Mouse (Mus musculus) layer of hippocampus, adult 11-12 months (tissue): Measurements from ENCODE around the gene Chek2.
"Not testable (repeated sequence)": the region's sequence is repeated elsewhere in the genome, so short reads cannot be mapped to it uniquely, and the experiment has no call there.

Source experiments
- DNase-seq: peaks from one replicate; pipeline ENCODE4 v3.0.0; 2022; ENCODE audit warnings: low spot score

Chek2 gene

DNA sequence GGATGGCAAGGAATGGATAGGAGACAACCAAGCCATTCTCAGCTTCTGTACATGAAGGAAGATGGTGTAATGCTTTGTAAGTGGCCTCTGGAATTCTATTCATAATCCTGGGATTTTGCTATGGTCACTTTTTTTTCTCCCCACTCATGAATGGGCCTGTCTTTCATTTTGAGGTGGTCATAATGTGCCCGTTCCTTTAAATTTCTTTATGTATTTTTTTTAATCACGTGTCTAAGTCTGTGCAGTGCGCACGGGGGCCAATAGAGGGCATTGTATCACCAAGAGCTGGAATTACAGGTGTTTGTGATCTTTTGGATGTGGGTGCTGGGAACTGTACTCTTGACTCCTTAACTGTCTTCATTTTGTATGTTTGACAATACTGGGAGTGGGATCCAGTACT lies 686 bp downstream of the Chek2 start:
- DNase-seq: peak; percentile 41

DNA sequence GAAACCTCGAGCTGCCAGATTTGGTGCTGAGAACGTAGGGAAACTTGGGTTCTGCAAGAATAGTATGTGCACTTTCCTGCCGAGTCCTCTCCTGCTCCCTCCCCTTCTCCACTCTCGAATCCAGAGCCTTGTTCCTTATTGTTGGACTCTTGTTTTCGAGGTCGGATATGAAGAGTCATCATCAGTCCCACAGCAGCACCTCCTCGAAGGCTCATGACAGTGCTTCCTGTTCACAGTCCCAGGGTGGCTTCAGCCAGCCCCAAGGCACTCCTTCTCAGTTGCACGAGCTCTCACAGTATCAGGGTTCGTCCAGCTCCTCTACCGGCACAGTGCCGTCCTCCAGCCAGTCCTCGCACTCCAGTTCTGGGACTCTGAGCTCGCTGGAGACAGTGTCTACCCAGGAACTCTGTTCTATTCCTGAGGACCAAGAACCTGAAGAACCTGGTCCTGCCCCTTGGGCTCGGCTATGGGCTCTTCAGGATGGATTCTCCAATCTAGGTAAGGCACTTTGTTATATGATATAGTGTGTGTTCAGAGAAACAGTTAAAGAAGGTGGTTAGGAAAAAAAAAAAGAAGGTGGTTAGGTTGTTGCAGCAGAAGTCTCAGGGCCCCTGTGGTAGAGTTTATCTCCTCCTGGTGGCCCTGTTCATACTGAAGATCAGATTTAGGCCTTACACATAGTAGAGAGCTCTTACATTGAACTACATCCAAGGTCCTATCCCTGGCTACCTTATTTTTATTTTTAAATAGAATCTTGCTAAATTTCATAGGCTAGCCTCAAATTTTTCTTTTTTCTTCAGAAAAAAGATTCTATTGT lies 1.5 kb downstream of the Chek2 start:
- DNase-seq: no peak

DNA sequence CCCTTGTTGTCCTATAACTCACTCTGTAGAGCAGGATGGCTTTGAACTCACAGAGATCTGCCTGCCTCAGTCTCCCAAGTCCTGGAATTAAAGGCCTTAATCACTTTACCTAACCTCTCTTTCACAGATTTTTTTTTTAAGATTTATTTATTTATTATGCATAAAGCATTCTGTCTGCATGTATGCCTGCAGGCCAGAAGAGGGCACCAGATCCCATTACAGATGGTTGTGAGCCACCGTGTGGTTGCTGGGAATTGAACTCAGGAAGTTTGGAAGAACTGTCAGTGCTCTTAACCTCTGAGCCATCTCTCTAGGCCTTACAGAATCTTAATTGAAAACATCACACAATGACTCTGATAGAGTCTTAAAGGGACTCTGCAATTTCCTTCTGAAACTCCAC lies 13.2 kb downstream of the Chek2 start:
- no peak for DNase-seq

DNA sequence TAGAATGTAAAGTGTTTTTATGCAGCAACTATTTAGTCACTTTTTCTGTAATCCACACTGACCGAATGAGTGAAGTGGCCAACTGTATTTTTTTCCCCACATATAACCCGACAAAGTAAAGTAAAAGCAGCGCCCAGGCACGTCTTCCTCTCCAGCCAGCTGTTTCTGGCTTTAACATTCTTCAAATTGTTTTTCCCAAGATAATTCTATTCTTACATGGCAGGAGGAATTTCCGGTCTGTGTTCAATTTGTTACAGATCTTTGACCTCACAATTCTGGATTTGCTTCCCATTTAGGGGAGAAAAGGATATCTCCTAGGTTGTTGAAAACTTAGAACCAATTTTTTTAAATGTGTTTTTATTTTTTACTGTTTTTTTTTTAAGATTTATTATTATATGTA lies 17.3 kb downstream of the Chek2 start:
- no peak for DNase-seq

DNA sequence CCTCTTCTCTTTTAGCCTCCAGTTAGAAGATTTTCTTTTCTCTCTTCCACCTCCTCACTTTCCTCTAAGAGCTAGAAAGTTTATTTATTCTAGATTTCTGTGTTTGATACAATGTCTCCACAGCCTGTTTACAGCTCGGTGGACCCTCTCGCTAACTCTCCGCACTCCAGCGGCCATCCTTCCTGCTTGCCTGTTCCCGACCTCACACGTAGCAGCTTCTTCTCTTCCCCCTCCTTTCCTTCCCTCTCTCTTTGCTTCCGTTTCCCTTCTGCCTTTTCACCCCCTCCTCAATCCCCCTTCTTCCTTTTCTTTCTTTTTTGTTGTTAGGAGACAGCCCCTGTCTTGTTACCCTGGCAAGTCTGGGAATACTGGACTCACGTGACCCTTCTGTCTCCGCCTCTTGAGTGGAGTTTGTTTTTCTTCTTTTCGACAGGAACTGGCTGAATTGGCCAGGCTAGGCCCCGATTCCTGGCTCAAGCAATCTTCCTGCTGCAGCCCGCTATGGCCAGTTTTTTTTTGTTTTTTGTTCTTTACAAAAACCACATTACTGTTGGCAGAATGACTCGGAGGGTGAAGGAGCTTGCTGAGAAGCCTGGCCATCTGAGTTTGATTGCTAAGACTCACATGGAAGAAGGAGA lies 19.4 kb downstream of the Chek2 start:
- DNase-seq: peak; percentile 47

DNA sequence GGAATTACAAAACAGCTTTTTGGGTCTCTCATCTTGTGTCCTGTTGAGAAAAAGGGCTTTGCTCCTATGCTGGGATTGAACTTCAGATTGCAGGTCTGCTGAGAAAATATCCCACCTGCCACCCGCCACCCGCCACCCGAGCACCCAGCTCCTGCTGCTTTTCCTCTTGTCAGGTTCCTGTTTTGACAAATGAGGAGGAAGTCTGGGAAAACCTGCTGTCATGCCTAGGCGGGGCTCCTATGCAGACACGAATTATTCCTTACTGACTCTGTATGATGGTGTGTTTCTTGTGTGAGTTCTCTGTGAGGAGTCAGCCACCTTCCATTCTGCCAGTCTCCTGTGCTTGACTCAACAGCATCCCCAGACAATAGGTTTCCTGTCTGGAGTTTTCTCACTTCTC lies 20.7 kb downstream of the Chek2 start:
- no peak for DNase-seq

DNA sequence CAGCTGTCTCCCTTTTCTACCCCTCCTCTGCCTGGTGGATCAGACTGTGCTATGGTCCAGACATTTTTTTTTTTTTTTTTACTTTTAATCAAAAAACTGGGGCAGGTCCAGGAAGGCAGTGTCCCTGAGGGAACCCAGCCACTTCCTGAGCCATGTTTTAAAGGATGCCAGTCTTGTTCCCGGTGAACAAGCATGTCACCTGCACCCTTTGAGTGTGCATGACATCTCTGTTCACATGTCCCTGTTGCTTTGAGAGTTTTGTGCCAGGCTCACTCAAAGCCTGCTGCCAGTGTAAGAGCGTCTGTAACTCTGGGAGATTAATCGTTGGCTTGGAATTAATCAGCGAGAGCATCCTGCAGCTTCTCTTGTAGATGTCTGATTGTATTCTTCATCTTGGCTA lies 28.7 kb downstream of the Chek2 start:
- no peak for DNase-seq

DNA sequence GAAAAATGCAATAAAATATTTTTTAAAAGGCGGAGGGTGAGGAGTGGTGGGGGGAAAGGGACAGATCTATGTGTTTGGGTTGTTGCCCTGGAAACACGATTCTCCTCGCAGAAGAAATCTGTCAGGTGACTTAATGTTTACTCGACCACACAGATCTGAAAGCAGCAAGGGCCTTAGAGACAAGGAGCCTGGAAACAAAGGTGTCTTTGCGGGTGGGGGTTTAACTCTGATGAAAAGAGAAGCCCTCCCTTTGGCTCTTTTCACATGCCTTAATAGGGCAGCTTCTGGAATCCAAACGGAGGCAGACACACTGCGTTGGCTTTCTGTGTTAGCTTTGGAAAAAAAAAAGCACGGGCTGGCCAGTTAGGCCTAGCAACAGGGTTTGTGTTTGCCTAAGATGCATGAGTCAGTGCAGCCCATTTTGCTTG lies 29.5 kb downstream of the Chek2 start:
- DNase-seq: no peak

DNA sequence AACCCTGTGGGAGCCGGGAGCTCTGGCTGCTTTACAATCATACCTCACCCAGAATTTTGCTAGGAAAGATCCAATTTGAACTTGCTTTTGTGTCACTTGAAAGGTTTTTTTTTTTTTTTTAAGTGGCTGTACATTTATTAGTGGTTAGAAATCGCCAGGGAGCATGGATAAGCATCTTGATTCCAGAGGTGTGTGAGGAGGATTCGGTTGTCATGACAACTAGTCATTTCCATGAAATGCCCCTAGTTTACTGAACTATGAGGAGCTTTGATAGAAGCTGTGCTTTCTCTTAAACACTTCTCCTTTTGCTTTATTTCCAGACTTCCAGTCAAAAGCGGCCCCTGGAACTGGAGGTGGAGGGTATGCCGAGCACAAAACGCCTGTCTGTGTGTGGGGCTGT lies 33.4 kb downstream of the Chek2 start:
- DNase-seq: no peak

DNA sequence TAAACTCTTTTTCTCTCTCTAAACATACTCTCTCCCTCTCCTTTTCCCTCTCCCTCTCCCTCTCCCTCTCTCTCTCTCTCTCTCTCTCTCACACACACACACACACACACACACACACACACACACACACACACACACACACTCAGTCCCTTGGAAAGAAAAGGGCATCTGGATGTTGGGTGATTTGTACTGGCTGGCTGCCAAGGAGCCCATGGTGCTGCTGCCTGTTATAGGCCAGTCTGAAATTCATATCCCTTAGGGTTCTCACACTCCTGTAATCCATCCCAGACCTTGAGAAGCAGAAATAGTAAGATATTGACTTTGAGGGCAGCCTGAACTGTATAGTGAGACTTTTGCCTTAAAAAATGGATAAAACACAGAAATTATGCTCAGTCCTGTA lies 34.9 kb downstream of the Chek2 start:
- no peak for DNase-seq

DNA sequence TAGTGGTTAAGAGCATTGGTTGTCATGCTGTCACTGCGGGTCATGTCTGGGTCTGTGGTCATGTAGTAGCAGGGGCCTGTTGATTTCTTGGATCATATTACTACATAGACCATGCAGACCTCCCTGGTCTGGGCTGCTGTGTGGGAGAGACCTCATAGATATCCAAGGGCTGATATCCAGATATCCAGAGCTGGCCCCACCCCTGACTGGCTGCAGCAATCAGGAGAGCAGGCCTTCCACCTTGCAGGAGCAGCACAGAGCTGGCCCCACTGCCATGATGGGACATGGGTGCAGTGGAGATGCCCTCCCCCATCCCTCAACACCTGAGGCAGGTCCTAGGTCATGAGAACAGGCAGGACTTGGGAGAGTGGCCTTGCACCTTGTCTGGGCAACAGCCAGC lies 35.5 kb downstream of the Chek2 start:
- DNase-seq: no peak

DNA sequence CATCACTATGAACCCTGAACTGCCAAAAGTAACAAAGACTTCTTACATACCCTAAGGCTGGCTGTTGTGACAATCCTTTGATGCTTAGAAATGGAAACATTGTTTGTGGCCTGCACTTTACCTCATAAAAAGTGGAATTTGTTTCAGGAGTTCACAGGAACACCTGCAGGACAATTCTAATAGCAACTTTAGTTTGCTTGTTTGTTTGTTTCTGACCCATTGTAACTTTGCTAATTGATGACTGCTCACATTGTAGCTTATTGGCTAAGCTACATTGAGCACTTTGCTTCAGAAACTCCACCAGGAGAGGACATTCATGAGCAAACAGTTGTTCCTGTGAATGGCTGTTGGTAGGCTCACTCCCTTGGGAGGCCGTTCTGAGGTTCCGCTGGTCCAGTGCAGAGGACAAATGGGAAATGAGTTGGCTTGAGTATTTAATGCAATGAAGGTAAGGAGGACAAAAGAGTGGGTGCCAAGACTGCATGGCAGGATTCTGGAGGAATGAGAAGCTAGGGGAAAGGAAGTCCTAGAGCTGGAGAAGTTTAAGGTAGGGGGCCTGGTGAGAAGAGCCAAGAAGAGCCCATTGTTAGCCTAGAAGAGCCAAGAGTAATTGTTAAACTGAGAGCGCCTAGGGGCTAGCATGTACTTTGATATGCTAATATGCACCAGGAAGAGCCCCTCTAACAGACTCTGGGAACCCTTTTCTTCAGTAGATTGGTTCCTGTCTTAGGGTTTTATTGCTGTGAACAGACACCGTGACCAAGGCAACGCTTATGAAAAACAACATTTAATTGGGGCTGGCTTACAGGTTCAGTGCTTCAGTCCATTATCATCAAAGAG lies 38.1 kb downstream of the Chek2 start:
- no peak for DNase-seq

DNA sequence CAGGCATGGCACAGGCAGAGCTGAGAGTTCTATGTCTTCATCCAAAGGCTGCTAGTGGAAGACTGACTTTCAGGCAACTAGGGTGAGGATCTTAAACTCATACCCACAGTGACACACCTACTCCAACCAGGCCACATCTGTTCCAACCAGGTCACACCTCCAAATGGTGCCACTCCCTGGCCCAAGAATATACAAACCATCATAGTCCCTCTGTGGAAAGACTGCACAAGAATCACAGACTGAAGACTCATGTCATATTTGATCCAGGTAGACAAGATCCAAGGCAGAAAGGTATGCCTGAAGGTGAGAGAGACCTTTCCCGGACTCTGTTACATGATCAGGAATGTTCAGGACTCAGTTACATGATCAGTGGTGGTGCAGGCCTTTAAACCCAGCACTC lies 38.7 kb downstream of the Chek2 start:
- not testable (repeated sequence) for DNase-seq

DNA sequence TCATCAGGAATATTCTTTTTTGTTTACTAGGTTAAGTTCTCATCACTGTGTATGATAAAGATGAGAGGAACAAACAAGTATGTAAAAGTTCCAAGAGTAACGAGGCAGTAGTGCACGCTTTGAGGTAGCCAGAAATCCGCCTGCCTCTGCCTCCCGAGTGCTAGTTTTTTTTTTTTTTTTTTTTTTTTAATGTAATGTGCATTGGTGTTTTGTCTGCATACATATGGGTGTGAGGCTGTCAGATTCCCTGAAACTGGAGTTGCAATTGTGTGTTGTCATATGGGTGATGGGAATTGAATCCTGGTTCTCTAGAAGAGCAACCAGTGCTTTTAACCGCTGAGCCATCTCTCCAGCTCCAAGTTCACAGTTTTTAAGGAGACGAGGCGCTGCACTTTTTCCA lies 39.3 kb downstream of the Chek2 start:
- no peak for DNase-seq

DNA sequence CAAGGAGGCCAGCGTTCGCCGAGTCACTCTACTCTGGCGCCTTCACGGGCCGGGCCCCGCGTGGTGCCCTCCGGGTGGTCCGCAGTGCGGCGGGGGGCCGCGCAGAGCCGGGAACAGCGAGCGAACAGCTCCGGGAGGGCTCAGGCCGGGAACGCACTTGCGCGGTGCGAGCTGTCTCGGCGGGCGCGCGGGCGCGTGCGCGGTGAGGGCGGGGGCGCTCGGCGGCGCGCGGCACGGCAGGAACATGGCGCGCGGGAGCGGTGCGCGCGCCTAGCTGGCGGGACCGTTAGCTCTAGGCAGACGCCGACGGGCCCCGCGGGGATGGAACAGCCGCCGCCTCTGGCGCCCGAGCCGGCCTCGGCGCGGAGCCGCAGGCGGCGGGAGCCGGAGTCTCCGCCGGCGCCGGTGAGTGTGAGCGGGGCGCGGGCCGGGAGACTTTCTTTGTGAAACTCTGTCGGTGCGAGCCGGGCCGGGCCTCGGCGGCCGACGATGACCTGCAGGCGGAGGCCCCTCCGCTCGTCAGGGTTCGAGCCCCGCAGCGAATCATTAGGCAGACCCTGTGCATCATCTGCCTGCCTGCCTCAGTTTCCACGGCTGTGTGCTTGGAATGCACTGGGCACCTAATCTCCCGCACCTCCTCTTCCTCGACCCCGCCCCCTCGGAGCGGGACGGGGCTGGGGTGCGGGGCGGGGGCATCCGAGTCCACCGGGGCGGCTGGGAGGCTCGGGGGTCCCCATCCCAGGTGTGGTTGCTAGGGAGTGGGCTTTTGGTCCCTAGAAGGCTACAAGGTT lies 40.0 kb downstream of the Chek2 start, which contains the start of gene Ttc28:
TSS of gene Ttc28 (plus strand) at position 220 of the 791 bp plus-strand sequence.
- DNase-seq: peak; percentile 88

DNA sequence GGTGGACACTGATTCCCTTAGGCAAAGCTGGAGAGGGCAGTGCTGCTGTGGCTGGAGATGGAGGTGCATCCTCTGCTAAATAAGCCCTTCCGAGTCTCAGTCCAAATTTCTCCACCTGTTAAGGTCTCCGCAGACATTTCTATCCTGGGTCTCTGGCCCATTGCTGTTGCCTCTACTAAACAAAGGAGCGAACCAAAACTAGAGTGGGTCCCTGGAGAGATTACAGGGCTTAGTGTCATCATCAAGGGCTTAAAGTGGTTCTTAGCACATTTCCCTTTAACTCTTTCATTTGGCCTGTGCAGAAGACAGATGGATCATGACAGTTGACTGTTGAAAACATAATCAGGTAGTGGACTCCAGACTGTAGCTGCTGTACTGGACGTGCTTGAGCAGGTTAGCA lies 48.8 kb downstream of the Chek2 start:
- DNase-seq: no peak

DNA sequence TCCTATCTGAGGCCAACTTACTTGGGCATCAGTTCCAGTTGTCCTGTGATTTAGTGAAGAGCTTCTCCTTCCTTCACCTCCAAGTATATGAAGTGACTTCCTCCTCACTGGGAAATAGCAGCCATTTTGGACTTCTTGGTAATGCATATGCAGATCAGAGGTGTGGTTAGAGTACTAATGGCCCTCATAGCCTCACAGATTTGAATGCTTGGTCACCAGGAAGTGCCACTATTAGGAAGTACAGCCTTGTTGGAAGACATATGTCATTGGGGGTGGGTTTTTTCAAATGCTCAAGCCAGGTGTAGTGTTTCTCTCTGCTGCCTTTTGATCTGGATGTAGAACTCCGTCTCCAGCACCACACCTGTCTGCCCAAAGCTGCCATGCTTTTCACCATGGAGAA lies 50.2 kb downstream of the Chek2 start:
- no peak for DNase-seq

DNA sequence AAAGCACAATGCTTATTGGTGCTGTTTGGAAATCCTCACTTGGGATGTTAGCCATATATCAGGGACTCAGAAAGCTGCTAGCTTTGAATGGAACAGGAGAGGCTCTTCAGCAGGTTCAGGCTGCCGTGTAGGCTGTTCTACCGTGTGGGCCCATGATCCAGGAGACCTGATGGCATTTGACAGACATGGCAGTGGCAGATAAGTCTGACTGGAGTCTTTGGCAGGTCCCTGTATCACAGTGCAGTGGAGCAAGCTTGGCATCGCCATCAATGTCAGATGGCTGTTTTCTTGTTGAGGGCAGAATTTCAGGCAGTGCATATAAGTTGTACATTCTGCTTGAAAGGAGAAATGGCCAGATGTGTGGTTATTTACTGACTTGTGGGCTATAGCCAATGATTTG lies 50.8 kb downstream of the Chek2 start:
- DNase-seq: no peak

DNA sequence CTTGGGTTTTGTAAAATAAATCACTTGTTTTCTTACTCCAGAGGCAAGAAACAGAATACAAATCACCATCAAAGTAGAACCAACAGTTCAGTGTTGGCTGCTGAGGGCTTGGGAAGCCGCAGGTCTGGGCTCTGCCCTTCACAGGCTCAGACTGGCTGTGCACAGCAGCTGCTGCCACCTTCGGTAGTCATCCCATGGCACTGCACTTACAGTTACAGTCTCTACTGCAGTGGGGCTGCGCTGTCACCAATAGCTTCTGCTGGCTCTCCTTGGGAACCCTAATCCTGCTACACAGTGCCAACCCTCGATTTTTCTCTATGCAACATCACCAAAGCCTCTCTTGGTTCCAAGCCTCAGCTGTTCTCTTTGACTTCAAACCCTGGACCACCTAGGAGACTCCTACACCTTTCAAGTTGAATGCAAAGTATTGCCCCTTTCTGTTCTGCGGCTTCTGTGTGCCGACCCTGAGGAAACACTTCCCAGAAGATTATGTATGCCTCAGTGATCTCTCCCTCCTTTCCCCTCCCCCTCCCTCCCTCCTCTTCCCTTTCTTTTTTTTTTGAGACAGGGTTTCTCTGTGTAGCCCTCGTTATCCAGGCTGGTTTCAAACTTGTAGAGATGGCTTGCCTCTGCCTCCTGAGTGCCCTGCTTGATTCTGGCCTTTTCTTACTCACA lies 57.5 kb downstream of the Chek2 start:
- no peak for DNase-seq

DNA sequence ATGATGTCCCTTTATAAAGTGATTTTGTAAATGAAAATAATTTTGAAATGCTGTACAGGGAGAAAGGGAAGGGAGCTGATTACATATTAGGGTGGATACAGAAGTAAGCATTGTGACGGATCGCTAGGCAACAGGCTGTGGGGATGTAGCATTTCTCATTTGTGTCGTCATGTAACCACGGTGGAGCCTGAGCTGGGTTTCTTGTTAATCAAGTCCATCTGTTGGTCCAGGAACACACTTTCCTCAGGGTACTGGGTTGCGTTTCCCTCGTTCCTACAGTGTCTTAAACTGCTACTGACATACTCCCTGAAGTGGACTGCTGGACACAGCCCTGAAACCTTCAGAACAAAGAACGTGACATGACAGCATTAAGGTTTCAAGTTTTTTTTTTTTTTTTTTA lies 58.4 kb downstream of the Chek2 start:
- DNase-seq: no peak

DNA sequence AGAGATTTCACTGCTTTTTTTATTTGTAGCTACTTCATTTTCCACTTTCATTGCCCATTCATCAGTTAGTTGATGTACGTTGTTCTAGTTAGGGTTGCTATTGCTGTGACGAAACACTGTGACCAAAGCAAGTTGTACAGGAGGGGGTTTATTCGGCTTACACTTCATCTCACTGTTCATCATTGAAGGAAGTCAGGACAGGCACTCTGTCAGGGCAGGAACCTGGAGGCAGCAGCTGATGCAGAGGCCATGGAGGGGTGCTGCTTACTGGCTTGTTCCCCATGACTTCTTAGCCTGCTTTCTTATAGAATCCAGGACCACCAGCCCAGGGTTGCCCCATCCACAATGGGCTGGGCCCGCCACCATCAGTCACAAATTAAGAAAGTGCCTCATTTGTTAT lies 59.0 kb downstream of the Chek2 start:
- DNase-seq: no peak
